Mouse (Mus musculus): ENCODE measurements around the gene Scml4. TPM values are rescaled to one million over a fixed set of nuclear protein-coding genes. Genes with fewer than 3 reads are reported as not detected.

Gene Scml4
- polyA plus RNA-seq, 1 experiment from 2014 or later, result not detected

Other genes starting within 250 kb of the Scml4 start
- 33.2 to 118 TPM (median 35.9 TPM) in 3 replicates for gene Sec63, start 98.9 kb upstream of the Scml4 start, polyA plus RNA-seq (2018)